Mouse (Mus musculus) thymus, adult 18-20 months (tissue): ENCODE data around the gene Zfp507.

ENCODE experiments used
- DNase-seq, 2 experiments: peaks; one replicate each; pipeline ENCODE4 v3.0.0; 2022; ENCODE audit warnings: mixed read lengths in 2 of 2

The Zfp507 gene

DNA sequence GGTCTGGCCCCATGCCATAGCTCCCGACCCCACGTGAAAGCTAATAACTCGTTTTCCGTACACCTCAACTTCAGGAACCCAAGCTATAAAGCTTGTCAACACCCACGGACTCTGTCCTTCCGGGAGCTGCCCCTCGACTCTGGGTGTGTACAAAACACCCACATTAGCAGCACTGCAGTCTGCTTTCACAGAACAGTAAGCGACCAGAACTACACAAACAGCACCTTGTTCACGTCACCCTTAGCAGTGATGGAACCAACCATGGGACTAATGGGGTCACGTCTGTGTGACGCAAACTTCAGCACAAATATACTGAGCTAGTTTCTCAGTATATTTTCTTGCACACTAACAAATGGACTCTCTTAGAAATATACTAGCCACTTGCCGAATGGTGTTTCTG, 28.7 kb downstream of the Zfp507 start:
- DNase-seq, result no peak

DNA sequence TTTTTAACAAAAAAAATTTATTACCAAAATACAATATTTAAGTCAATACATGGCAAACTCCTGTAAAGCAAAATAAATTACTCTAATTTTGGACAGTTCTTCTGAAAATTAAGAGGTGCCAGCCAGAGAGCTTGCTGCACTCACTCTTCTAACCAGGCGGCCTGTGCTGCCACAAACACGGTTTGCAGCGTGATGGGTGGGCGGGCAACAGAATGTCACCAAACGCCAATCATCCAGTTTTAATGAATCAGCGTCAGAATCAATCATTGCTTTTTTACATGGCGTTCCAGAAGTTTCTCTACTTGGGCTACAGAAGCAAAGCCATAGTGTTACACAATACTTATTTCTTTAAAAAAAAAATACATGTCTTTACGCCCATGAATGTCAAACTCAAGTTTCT, 30.5 kb downstream of the Zfp507 start:
- no peak for DNase-seq

DNA sequence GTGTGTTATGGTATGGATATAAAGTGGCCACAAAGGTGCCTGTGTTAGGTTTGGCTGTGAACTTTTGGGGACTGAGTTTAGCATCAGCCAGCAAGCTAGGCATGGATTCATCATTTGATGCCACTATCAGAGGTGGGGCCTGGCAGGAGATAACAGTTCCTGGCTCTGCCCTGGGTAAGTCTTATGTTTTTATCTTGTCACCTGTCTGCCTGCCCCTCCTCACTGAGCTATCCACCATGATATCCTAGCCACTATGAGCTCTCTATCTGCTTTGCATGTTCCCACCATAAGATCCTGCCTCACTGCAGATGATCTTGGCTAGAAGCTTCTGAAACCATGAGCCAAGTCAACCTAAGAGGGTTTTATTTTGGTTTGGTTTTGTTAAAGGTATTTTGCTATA, 31.7 kb downstream of the Zfp507 start:
- DNase-seq, result no peak

- DNase-seq, result no peak
Observed at GRCm38 (mm10) chr7:35770122-35770521, 32.7 kb downstream of the Zfp507 start.

- DNase-seq, result no peak
Observed at GRCm38 (mm10) chr7:35764461-35764860, 38.3 kb downstream of the Zfp507 start.

- no peak for DNase-seq
Observed at GRCm38 (mm10) chr7:35761801-35762200, 41.0 kb downstream of the Zfp507 start.

DNA sequence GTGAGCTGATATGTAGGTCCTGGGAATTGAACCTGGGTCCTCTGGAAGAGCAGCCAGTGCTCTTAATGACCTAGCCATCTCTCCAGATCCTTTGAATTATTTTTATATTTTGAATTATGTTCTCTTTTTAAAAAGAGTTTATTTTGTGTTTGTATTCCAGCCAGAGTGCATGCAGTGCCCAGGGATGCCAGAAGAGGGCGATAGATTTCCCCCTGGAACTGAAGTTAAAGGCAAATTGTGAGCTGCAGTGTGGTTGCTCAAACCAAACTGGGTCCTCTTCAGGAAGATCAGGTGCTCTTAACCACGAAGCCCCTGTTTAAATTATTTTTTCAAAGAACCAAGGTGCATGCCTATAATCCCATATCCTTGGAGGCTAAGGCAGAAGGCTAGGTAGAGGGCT, 43.2 kb downstream of the Zfp507 start:
- DNase-seq, result no peak

- DNase-seq, result peak in 1 of 2 experiments; percentile 9
Observed at GRCm38 (mm10) chr7:35756510-35757440, 46.0 kb downstream of the Zfp507 start.

DNA sequence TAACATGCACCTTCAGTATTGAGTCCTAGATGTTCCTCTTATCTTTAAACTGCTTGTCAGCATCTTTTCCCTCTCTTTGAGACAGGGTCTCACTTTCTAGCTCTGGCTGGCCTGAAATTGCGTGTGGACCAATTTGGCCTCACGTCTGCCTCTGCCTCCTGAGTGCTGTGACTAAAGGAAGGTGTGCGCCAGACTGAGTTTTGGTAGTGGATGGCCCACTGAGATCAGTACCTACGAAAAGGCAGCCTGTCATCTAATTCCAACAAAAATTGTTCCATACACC, 48.0 kb downstream of the Zfp507 start:
- DNase-seq, result no peak

DNA sequence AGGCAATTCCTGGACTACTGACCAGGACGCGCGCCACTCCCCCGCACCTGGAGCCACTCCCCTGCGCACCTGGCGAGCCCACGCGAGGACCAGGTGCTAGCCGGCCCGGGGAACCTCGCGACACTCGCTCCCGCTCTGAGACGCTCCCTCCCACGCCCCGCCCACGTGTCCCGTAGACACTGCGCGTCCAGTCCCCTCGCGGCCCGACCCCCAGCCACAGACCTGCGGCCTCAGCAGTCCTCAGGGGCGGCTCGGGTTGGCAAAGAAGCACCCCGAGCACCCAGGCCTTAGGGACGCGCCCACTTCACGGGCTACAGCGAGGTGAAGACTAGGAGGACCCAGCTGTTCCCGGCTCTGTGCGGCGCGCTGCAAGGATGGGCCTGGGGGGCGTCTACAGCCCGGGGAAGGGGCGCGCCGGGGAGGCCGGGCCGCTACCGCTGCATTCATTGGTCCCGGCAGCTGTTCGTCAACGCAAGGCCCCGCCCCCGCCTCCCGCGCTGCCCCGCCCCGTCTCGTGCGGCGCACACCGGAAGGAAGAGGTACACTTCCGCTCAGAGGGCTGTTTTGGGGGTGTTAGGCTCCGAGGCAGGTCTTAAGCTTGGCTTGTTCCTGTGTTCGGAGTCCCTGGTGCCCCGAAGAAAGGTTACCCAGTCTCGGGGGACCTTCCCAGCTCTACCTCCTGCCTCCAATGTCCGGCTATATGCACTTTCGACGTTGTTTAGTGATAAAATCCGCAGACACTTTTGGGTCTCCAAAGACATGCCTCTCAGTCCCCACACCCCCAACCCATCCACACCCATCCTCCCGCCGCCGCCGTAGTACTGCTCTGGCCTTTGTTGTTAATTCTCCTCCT, 48.5 kb downstream of the Zfp507 start, which contains the start of gene Dpy19l3:
Gene Dpy19l3, minus strand, starts transcription at position 422 of the 853 bp plus-strand sequence.
- DNase-seq, result peak; percentile 89 to 90

- DNase-seq, result no peak
Observed at GRCm38 (mm10) chr7:35753319-35754032, 49.3 kb downstream of the Zfp507 start.

DNA sequence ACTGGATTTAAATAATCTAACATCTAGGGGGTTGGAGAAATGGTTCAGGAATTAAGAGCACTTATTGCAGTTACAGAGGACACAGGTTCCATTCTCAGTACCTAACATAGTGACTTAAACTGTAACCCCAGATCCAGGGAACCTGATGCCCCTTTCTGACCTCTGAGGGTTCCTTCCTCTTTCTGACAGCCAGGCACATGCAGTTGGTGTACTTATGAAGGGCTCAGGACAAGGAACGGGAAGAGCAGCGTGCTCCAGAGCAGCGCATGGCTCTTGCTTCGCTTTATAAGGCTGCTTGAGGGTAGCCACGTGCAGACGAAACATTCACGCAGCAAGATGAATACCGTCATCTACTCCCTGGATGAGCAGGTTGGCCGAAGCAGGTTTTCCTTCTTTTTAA, 51.9 kb downstream of the Zfp507 start:
- no peak for DNase-seq

DNA sequence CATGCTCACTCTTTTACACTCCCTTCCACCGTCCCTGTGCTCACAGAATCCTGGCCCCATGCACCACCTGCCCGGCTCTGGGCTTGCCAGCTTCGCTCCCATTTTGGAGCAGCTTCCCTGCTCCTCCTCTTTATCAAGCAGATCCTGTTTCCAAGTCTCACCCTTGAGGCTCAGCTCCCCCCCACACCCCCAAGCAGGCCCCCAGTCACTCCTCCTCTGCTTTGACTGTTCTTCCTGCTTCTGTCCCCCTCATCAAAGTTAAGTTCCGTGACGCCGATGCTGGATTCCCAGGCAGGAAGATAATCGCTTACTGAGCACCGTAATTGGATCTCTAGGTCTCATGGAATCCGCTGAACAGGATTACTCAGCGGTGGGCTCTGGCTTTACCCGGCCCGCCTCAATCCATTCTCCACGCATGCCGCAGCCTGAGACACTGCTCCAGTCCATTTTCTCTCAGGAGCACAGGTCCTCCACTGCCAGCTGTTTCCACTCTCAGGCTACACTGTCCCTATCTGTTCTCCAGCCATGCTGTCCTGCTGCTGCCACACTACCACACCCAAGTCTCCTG, 55.3 kb downstream of the Zfp507 start:
- DNase-seq, result no peak

GRCm38 (mm10) chr7:35746686-35747396, 56.0 kb downstream of the Zfp507 start:
- no peak for DNase-seq

- DNase-seq, result no peak
Observed at GRCm38 (mm10) chr7:35745281-35745702, 57.5 kb downstream of the Zfp507 start.

GRCm38 (mm10) chr7:35744771-35745170, 58.0 kb downstream of the Zfp507 start:
- DNase-seq, result no peak

DNA sequence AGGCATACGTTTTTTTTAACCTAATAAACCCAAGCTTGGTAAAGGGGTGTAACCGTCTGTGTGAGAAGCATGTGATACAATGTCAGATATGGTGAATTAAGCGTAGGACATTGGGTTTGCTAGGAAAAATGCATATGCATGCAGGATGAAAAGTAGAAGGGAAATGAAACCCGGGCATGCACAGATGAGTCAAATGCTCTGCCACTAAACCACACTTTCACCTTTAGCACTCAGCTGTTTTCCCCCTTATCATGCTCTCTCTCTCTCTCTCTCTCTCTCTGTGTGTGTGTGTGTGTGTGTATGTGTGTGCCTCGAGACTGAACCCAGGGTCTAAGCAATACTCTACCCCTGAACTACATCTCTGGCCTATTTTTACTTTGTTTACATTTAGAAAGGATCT, 60.5 kb downstream of the Zfp507 start:
- DNase-seq, result no peak

DNA sequence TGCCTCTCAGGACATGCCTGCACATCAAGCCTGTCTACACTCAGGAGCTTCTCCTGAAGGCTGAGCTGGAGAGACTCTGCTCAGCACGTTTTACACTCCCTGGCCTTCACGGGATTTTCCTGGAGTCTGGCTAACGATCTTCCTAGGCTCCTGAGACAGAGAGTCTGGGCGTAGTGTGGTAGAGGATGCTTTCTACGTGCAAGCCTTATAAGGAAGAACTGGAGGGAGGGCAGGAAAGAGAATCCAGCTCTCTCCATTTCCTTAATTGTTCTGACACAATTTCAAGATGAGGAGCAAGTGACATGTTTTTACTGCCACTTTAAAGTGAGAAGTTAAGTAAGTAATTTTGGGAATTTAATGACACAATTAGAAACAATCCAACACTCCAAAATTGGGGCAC, 60.9 kb downstream of the Zfp507 start:
- DNase-seq, result no peak

DNA sequence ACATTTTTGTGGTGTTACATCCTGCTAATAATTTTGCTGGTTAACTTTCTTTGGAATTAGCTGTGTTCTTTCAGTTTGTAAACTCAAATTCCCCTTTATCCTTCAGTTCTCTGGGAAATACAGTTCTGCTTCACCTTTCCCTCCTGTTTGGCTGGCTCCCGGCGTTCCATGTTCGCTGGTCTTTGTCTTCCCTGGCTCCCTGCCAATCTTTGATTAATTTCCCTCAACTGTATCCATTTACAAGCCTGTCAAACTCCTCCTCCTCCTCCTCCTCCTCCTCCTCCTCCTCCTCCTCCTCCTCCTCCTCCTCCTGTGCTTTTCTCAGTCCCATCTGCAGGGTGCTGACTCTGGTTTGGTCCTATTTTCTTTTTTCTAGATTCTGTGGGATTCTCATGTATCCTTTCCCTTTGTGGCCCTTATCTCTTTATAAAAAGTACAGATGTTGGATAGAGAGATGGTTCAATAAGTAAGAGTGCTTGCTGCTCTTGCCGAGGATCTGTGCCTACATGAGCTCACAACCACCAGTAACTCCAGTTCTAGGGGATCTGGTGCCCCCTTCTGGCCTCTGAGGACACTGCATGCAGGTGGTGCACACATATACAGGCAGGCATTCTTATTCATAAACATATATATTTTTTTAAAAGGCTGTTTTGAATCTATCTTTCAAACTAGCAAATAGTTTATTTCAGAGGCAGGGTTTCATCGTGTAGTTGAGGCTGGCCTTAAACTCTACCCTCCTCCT, 62.1 kb downstream of the Zfp507 start:
- DNase-seq, result peak; percentile 37 to 49

- DNase-seq, result no peak
Observed at GRCm38 (mm10) chr7:35738871-35739270, 63.9 kb downstream of the Zfp507 start.

GRCm38 (mm10) chr7:35733313-35734050, 69.3 kb downstream of the Zfp507 start:
- DNase-seq, result no peak
